Mouse (Mus musculus): Measurements from ENCODE around the gene Parp4. TPM values are rescaled to one million over a fixed set of nuclear protein-coding genes. Genes with fewer than 3 reads are reported as not detected.

Gene Parp4
- polyA plus RNA-seq, 1 experiment from 2014 or later, result 0.93 TPM

GRCm38 (mm10) chr14:56592191-56592590 lies 16.8 kb downstream of the Parp4 start:
- H3K27me3 ChIP-seq (ENCODE audit: control insufficient read depth, insufficient read depth, low read depth, low read length), result no peaks in the 10 kb centered on the region
- no peak overlapping the region for H3K4me2 ChIP-seq (ENCODE audit: low read length)
- H3K4me3 ChIP-seq (ENCODE audit: low read depth, low read length), result no peak overlapping the region
- no peaks in the 10 kb centered on the region for H3K36me3 ChIP-seq (ENCODE audit: control insufficient read depth, insufficient read depth, low read length)
- H3K27ac ChIP-seq (ENCODE audit: low read length), result no peak overlapping the region
- no peaks in the 10 kb centered on the region for H3K4me1 ChIP-seq (ENCODE audit: control insufficient read depth, insufficient read depth, low read length)
- H3K9ac ChIP-seq (ENCODE audit: low read depth, low read length), result no peak overlapping the region
- 94% methylated on average over 9 of the region's 9 CpGs for WGBS
- ATAC-seq, result no peak
- H3K9me3 ChIP-seq (replicated peaks; ENCODE audit: control insufficient read depth, low read length, poor library complexity, severe bottlenecking), result no peaks in the 10 kb centered on the region

DNA sequence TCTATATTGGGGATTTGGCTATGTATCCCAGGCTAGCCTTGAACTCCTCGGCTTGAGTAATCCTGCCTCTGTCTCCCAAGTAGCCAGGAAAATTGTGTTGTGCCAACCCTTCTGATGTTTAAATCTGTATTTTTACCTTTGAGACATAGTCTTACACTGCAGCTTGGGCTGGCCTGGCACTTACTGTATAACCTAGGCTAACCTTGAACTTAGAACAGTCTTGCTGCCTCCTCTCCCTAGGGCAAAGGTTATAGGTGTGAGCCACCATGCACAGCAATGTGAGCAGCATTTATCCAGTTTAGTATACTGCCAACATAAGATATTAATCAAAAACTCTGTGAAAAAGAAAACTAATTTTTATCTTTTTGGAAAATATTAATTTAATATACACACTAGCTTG lies 19.4 kb downstream of the Parp4 start:
- Histone ChIP-seq H3K27me3 (ENCODE audit: control insufficient read depth, insufficient read depth, low read depth, low read length) (no peaks in the 10 kb centered on the region), H3K4me2 (ENCODE audit: low read length) (no peak overlapping the region), H3K27ac (ENCODE audit: low read length) (no peak overlapping the region), H3K4me3 (ENCODE audit: low read depth, low read length) (no peak overlapping the region), H3K9ac (ENCODE audit: low read depth, low read length) (no peak overlapping the region), H3K9me3 (replicated peaks; ENCODE audit: control insufficient read depth, low read length, poor library complexity, severe bottlenecking) (no peaks in the 10 kb centered on the region), H3K36me3 (ENCODE audit: control insufficient read depth, insufficient read depth, low read length) (no peaks in the 10 kb centered on the region), H3K4me1 (ENCODE audit: control insufficient read depth, insufficient read depth, low read length) (no peaks in the 10 kb centered on the region)
- ATAC-seq, result no peak
- WGBS, result 93% methylated on average over 1 of the region's 1 CpGs

- Histone ChIP-seq H3K4me2 (ENCODE audit: low read length) (no peak overlapping the region), H3K27me3 (ENCODE audit: control insufficient read depth, insufficient read depth, low read depth, low read length) (no peaks in the 10 kb centered on the region), H3K27ac (ENCODE audit: low read length) (no peak overlapping the region), H3K4me3 (ENCODE audit: low read depth, low read length) (no peak overlapping the region), H3K9me3 (replicated peaks; ENCODE audit: control insufficient read depth, low read length, poor library complexity, severe bottlenecking) (no peaks in the 10 kb centered on the region), H3K4me1 (ENCODE audit: control insufficient read depth, insufficient read depth, low read length) (no peaks in the 10 kb centered on the region), H3K9ac (ENCODE audit: low read depth, low read length) (no peak overlapping the region), H3K36me3 (ENCODE audit: control insufficient read depth, insufficient read depth, low read length) (no peaks in the 10 kb centered on the region)
- no peak for ATAC-seq
- whole genome bisulfite sequencing, result 45% methylated on average over 6 of the region's 6 CpGs
Measured at GRCm38 (mm10) chr14:56598759-56599158, 23.3 kb downstream of the Parp4 start.

DNA sequence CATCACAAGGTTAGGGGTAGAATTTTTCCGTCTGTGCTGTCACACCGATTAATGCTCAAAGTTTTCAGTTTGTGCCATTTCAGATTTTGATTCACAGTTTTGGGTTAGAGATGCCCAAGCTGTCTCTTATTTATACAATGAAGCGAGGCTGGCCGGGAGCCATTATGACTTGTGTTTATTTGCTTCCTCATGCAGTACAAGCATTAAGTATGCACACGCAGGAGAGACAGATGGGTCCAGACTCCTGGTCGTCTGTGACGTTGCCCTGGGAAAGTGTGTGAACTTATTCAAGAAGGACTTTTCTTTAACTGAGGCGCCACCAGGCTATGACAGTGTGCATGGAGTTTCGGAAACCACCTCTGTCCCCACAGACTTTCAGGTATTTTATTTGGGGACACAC lies 26.6 kb downstream of the Parp4 start:
- Histone ChIP-seq H3K4me1 (ENCODE audit: control insufficient read depth, insufficient read depth, low read length) (no peaks in the 10 kb centered on the region), H3K4me2 (ENCODE audit: low read length) (no peak overlapping the region), H3K9me3 (replicated peaks; ENCODE audit: control insufficient read depth, low read length, poor library complexity, severe bottlenecking) (no peaks in the 10 kb centered on the region), H3K27me3 (ENCODE audit: control insufficient read depth, insufficient read depth, low read depth, low read length) (no peaks in the 10 kb centered on the region), H3K36me3 (ENCODE audit: control insufficient read depth, insufficient read depth, low read length) (no peaks in the 10 kb centered on the region), H3K9ac (ENCODE audit: low read depth, low read length) (no peak overlapping the region), H3K4me3 (ENCODE audit: low read depth, low read length) (no peak overlapping the region), H3K27ac (ENCODE audit: low read length) (no peak overlapping the region)
- 88% methylated on average over 9 of the region's 9 CpGs for WGBS
- ATAC-seq, result no peak

- H3K4me2 ChIP-seq (ENCODE audit: low read length), result no peak overlapping the region
- no peak overlapping the region for H3K27ac ChIP-seq (ENCODE audit: low read length)
- WGBS, result 98% methylated on average over 5 of the region's 5 CpGs
- no peaks in the 10 kb centered on the region for H3K4me1 ChIP-seq (ENCODE audit: control insufficient read depth, insufficient read depth, low read length)
- H3K36me3 ChIP-seq (ENCODE audit: control insufficient read depth, insufficient read depth, low read length), result no peaks in the 10 kb centered on the region
- H3K9me3 ChIP-seq (replicated peaks; ENCODE audit: control insufficient read depth, low read length, poor library complexity, severe bottlenecking), result no peaks in the 10 kb centered on the region
- H3K9ac ChIP-seq (ENCODE audit: low read depth, low read length), result no peak overlapping the region
- no peak overlapping the region for H3K4me3 ChIP-seq (ENCODE audit: low read depth, low read length)
- H3K27me3 ChIP-seq (ENCODE audit: control insufficient read depth, insufficient read depth, low read depth, low read length), result no peaks in the 10 kb centered on the region
- ATAC-seq, result no peak
Measured at GRCm38 (mm10) chr14:56604438-56604837, 29.0 kb downstream of the Parp4 start.

- Histone ChIP-seq H3K36me3 (ENCODE audit: control insufficient read depth, insufficient read depth, low read length) (no peaks in the 10 kb centered on the region), H3K4me3 (ENCODE audit: low read depth, low read length) (no peak overlapping the region), H3K27me3 (ENCODE audit: control insufficient read depth, insufficient read depth, low read depth, low read length) (no peaks in the 10 kb centered on the region), H3K9ac (ENCODE audit: low read depth, low read length) (no peak overlapping the region), H3K4me2 (ENCODE audit: low read length) (no peak overlapping the region), H3K4me1 (ENCODE audit: control insufficient read depth, insufficient read depth, low read length) (no peaks in the 10 kb centered on the region), H3K9me3 (replicated peaks; ENCODE audit: control insufficient read depth, low read length, poor library complexity, severe bottlenecking) (no peaks in the 10 kb centered on the region), H3K27ac (ENCODE audit: low read length) (no peak overlapping the region)
- WGBS, result 82% methylated on average over 4 of the region's 4 CpGs
- ATAC-seq, result no peak
Measured at GRCm38 (mm10) chr14:56605136-56605535, 29.7 kb downstream of the Parp4 start.

- no peak for ATAC-seq
- no peaks in the 10 kb centered on the region for H3K9me3 ChIP-seq (replicated peaks; ENCODE audit: control insufficient read depth, low read length, poor library complexity, severe bottlenecking)
- no peak overlapping the region for H3K27ac ChIP-seq (ENCODE audit: low read length)
- no peak overlapping the region for H3K4me3 ChIP-seq (ENCODE audit: low read depth, low read length)
- 93% methylated on average over 3 of the region's 3 CpGs for WGBS
- H3K9ac ChIP-seq (ENCODE audit: low read depth, low read length), result no peak overlapping the region
- no peaks in the 10 kb centered on the region for H3K27me3 ChIP-seq (ENCODE audit: control insufficient read depth, insufficient read depth, low read depth, low read length)
- H3K36me3 ChIP-seq (ENCODE audit: control insufficient read depth, insufficient read depth, low read length), result no peaks in the 10 kb centered on the region
- H3K4me1 ChIP-seq (ENCODE audit: control insufficient read depth, insufficient read depth, low read length), result no peaks in the 10 kb centered on the region
- H3K4me2 ChIP-seq (ENCODE audit: low read length), result no peak overlapping the region
Measured at GRCm38 (mm10) chr14:56613212-56613611, 37.8 kb downstream of the Parp4 start.

- Histone ChIP-seq H3K4me3 (ENCODE audit: low read depth, low read length) (no peak overlapping the region), H3K4me2 (ENCODE audit: low read length) (no peak overlapping the region), H3K27ac (ENCODE audit: low read length) (no peak overlapping the region), H3K9me3 (replicated peaks; ENCODE audit: control insufficient read depth, low read length, poor library complexity, severe bottlenecking) (no peaks in the 10 kb centered on the region), H3K36me3 (ENCODE audit: control insufficient read depth, insufficient read depth, low read length) (no peaks in the 10 kb centered on the region), H3K9ac (ENCODE audit: low read depth, low read length) (no peak overlapping the region), H3K4me1 (ENCODE audit: control insufficient read depth, insufficient read depth, low read length) (no peaks in the 10 kb centered on the region), H3K27me3 (ENCODE audit: control insufficient read depth, insufficient read depth, low read depth, low read length) (no peaks in the 10 kb centered on the region)
- no peak for ATAC-seq
- 80% methylated on average over 1 of the region's 1 CpGs for WGBS
Measured at GRCm38 (mm10) chr14:56617470-56617869, 42.1 kb downstream of the Parp4 start.

DNA sequence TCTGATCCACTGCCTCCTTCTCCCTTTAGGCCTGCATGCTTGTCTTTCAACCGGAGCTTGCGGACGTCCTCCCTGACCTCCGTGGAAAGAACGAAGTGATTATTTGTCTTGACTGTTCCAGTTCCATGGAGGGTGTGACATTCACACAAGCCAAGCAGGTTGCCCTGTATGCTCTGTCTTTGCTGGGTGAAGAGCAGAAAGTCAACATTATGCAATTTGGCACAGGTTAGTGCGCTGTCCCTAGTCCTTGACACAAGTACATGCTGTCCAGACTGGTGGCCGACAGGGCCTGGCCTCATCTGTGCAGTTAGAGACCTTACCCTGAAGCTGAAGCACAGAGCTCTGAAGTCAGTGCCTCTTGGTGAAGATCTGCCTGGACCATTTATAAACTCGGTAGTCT lies 45.0 kb downstream of the Parp4 start:
- Histone ChIP-seq H3K4me2 (ENCODE audit: low read length) (no peak overlapping the region), H3K9me3 (replicated peaks; ENCODE audit: control insufficient read depth, low read length, poor library complexity, severe bottlenecking) (no peaks in the 10 kb centered on the region), H3K4me3 (ENCODE audit: low read depth, low read length) (no peak overlapping the region), H3K4me1 (ENCODE audit: control insufficient read depth, insufficient read depth, low read length) (no peaks in the 10 kb centered on the region), H3K36me3 (ENCODE audit: control insufficient read depth, insufficient read depth, low read length) (no peaks in the 10 kb centered on the region), H3K27me3 (ENCODE audit: control insufficient read depth, insufficient read depth, low read depth, low read length) (no peaks in the 10 kb centered on the region), H3K27ac (ENCODE audit: low read length) (no peak overlapping the region), H3K9ac (ENCODE audit: low read depth, low read length) (no peak overlapping the region)
- 93% methylated on average over 8 of the region's 8 CpGs for WGBS
- ATAC-seq, result no peak

DNA sequence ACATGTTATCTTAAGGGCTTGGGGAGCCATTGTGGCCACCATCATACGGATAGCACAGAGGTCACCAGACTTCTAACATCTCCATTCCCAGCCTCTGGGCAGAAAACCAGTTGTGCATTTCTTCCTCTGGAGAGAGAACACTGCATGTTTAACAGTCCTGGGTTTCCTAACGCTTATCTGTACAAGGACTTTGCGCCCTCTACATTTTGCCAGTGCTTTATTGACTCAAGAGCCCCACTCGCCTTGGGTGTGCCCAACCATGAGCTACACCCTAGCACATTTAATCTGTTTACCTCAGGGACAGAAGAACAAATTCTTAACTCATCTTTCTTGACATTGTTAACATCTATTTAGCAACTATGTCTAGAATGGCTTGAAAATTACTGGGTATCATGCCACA lies 50.8 kb downstream of the Parp4 start:
- Histone ChIP-seq H3K27me3 (ENCODE audit: control insufficient read depth, insufficient read depth, low read depth, low read length) (no peaks in the 10 kb centered on the region), H3K36me3 (ENCODE audit: control insufficient read depth, insufficient read depth, low read length) (no peaks in the 10 kb centered on the region), H3K4me1 (ENCODE audit: control insufficient read depth, insufficient read depth, low read length) (no peaks in the 10 kb centered on the region), H3K4me2 (ENCODE audit: low read length) (no peak overlapping the region), H3K27ac (ENCODE audit: low read length) (no peak overlapping the region), H3K9me3 (replicated peaks; ENCODE audit: control insufficient read depth, low read length, poor library complexity, severe bottlenecking) (no peaks in the 10 kb centered on the region), H3K4me3 (ENCODE audit: low read depth, low read length) (no peak overlapping the region), H3K9ac (ENCODE audit: low read depth, low read length) (no peak overlapping the region)
- WGBS, result 90% methylated on average over 4 of the region's 4 CpGs
- ATAC-seq, result no peak

Data from midbrain, embryonic 16.5 days (tissue).